Mouse (Mus musculus) c-Kit-positive CD71-negative TER-119-negative erythroid progenitor cells, embryonic 14.5 days (primary cell): ENCODE data around the gene Nucb1.
"Not testable (repeated sequence)": the region's sequence is repeated elsewhere in the genome, so short reads cannot be mapped to it uniquely, and the experiment has no call there.

ENCODE experiments used
- DNase-seq: peaks from one replicate; pipeline ENCODE4 v3.0.0-alpha.2; 2013; ENCODE audit warnings: low read depth

The Nucb1 gene

DNA sequence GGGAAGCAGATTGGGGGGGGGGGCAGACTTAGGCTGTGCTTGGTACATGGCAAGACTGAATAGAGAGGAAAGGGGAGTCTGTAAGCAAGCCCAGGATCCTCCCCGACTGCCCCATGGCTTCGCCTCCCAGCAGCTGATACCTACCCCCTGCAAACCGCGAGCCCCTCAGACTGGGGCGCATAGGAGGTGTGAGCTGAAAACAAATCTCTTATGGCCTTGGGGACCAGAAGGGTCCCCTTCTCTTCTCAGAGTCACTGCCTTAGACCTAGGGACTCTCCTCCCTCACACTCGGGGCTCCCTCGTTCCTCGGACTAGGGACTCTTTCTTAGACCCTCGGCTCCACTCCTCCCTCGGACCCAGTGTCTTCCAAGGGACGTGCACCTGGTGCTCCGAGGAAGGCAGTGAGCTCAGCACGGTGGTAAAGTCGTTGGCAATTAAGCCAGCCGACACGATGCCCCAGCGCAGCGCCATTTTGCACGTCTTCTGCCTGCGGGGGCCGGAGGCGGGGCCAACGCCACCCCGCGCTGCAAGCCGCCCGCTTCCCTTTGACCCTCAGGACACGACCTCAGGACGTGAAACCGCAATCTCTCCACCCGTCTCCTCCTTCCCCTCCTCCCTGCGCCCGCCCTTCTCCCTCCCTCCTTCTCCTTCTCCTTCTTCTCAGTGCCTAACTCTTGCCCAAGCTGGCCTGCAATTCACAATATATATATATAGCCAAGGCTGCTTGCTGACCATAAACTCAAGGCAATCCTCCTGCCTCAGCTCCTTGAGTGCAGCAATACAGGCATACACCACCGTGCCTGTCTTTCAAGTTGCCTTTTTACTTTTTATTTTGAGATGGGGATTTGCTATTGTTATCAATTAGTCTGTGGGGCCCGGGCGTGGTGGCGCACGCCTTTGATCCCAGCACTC is 21.7 kb downstream of the Nucb1 start, which contains the start of gene Dhdh:
Gene Dhdh, minus strand, starts transcription at position 513 of the 912 bp plus-strand sequence.
- DNase-seq: no peak

DNA sequence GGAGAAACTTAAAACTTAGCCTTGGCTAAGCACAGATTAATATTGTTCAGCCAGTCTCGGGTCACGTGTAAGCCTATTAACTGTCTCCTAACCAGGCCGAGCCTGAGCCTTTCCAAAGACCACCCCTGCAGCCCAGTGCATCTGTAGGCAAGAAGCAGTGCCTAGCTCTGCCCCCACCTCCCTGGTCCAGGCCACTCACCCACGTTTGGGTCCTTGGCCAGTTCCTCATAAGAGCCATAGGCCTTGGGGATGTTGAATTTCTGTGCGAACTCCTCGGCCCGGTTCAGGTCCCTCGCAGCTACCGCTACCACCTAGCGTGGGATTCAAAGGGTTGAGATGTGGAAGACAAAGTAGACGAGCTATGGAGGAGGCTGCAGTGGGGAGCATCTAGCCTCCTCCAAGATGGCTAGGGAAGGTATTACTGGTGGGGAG is 22.3 kb downstream of the Nucb1 start:
- no peak for DNase-seq

- no peak for DNase-seq
Observed at GRCm38 (mm10) chr7:45486761-45487415, 23.3 kb downstream of the Nucb1 start, which contains the start of gene Gm45808. Gene Gm45808, minus strand, starts transcription at chr7:45486811.

GRCm38 (mm10) chr7:45486158-45486557 is 24.0 kb downstream of the Nucb1 start:
- DNase-seq: no peak

DNA sequence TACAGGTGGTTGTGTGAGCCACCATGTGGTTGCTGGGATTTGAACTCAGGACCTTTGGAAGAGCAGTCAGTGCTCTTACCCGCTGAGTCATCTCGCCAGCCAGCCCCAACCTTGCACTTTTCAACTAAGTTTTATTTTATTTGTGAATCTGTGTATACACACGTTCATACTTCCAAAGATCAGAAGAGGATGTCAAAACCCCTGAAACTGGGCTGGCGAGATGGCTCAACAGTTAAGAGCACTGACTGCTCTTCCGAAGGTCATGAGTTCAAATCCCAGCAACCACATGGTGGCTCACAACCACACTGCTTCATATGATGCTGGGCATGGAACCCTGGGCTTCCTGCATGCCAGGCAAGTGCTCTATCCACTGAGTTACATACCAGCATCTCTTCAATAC is 25.2 kb downstream of the Nucb1 start:
- DNase-seq: not testable (repeated sequence)

DNA sequence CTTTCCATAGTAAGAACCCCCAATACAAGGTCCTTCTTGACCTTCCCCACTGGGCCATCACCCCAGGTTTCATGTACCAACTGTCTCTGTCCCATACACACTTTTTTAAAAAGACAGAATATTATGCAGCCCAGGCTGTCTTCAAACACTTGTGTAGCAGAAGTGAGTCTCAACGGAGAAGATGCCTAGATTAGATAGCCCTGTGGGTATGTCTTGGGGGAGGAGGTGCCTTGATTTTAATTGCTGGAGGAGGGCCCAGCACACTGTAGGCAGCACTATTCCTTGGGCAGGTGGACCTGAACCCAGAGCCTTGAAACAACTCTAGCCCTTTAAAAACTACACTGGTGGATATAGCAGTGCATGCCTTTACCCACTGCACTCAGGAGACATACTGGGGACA is 28.0 kb downstream of the Nucb1 start:
- no peak for DNase-seq

- DNase-seq: no peak
Observed at GRCm38 (mm10) chr7:45481374-45481927, 28.8 kb downstream of the Nucb1 start, which contains the start of gene Tulp2. Gene Tulp2, plus strand, starts transcription at chr7:45481877.

- DNase-seq: not testable (repeated sequence)
Observed at GRCm38 (mm10) chr7:45480310-45480709, 29.9 kb downstream of the Nucb1 start.

- no peak for DNase-seq
Observed at GRCm38 (mm10) chr7:45478774-45479173, 31.4 kb downstream of the Nucb1 start.

GRCm38 (mm10) chr7:45477003-45477402 is 33.2 kb downstream of the Nucb1 start:
- DNase-seq: no peak

- DNase-seq: no peak
Observed at GRCm38 (mm10) chr7:45476453-45476852, 33.8 kb downstream of the Nucb1 start.

DNA sequence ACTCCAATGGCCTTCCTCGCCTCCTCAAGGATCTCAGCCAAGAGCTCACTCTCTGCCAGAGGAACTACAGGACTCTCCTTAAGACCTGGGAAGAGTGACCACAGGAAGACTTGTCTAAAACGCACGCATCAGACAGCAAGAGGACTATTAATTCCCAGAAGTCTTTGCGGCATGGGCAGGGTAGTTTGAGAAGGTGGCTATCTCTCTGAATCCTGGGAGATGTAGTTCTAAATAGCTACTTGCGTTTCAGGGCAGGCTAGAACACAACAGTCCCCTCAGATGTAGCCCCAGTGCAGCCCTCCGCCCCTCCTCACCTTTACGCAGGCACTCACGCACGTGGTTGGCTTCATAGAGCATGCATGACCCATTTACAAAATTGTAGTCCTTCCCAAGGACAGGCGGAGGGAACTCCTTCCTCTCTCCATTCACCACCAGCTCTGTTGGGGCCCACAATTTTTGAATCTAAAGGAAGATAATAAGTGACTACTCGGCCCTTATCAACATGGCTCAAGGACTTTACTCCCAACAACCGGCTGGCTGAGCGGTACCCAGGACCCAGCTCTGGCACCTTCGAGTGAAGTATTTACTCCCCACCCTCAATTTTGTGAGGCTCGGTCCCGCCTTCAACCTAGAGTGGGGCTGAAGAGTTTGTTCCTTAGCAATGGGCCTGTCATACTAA is 34.8 kb downstream of the Nucb1 start:
- no peak for DNase-seq

DNA sequence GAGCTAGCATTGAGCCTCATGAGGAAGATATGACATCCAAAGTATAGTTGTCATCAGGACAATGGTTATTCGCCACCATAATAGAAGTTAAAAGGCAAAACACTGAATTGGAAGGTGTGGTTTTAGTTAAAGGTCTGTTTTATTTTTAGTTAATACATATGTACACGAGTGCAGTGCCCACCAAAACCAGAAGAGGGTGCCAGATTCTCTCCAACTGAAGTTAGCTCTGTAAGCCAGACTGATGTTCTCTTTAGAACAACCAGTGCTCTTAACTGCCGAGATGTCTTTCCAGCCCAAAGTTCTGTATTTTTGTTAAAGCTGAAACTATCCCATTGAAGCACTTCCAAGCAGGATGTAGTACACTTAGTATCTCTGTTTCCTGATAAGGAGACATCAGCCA is 39.3 kb downstream of the Nucb1 start:
- peak; percentile 72 for DNase-seq

- no peak for DNase-seq
Observed at GRCm38 (mm10) chr7:45467090-45467670, 43.0 kb downstream of the Nucb1 start.

DNA sequence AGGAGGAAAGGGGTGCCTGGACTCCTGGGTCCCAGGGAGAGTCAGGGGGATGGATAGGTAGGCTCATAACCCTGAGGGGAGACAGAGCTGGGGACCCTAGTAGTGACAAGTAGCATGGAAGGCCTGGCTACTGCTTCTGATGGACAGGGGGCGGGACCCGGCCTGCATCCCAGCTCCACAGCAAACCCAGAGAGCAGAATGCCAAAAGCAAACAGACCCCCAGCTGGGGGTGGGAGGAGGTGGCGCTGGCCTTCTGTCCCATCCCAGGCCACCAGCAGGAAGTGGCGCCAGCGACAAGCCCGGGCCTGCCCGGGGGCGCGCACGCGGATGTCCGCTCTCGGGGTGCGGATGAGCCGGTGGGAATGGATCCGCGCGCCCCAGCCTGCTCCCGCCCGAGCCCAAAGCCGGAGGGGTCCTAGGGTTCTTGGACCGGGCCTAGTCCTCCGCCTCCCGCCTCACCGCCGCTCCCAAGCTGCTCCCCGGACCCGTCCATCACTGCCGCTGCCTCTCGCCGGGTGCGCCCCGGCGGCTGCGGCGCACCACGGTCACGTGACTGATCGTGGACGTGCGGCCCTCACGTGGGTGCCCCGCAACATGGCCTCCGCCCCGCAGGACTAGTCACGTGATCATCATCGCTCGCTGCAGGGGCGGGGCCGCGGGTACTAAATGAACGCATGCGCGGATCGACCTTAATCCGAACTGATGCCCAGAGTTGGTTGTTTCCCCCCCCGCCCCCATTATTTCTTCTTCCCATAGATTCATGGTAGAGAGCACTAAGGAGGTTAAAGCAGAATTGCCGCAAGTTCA is 43.7 kb downstream of the Nucb1 start, which contains the start of gene Bax:
Gene Bax, minus strand, starts transcription at position 616 of the 807 bp plus-strand sequence.
- DNase-seq: peak; percentile 83

- no peak for DNase-seq
Observed at GRCm38 (mm10) chr7:45465549-45465948, 44.7 kb downstream of the Nucb1 start.

- no peak for DNase-seq
Observed at GRCm38 (mm10) chr7:45465112-45465511, 45.1 kb downstream of the Nucb1 start.

GRCm38 (mm10) chr7:45463987-45464778 is 46.0 kb downstream of the Nucb1 start:
- DNase-seq: no peak

GRCm38 (mm10) chr7:45462868-45463267 is 47.3 kb downstream of the Nucb1 start:
- DNase-seq: not testable (repeated sequence)

- DNase-seq: no peak
Observed at GRCm38 (mm10) chr7:45462325-45462724, 47.9 kb downstream of the Nucb1 start.
